Mouse (Mus musculus) 416B (cell line): Measurements from ENCODE around the gene Tango6.

Experiments used
- DNase-seq: peaks from one replicate; pipeline ENCODE4 v3.0.0; 2011; ENCODE audit warnings: low read depth

Tango6 gene

GRCm38 (mm10) chr8:106682971-106683668, at the start of gene Tango6:
TSS of gene Tango6 (plus strand) at chr8:106683068.
- peak; percentile 91 for DNase-seq

GRCm38 (mm10) chr8:106633361-106634158, 49.3 kb upstream of the Tango6 start:
- DNase-seq: peak; percentile 41

GRCm38 (mm10) chr8:106635284-106635683, 47.6 kb upstream of the Tango6 start:
- no peak for DNase-seq

- DNase-seq: no peak
These were observed 45.4 kb upstream of the Tango6 start for GRCm38 (mm10) chr8:106637446-106637845.

GRCm38 (mm10) chr8:106638768-106639295, 44.0 kb upstream of the Tango6 start:
- DNase-seq: no peak

GRCm38 (mm10) chr8:106640212-106640611, 42.7 kb upstream of the Tango6 start:
- DNase-seq: no peak

GRCm38 (mm10) chr8:106640921-106641320, 41.9 kb upstream of the Tango6 start:
- DNase-seq: no peak

- no peak for DNase-seq
These were observed 40.7 kb upstream of the Tango6 start for GRCm38 (mm10) chr8:106642172-106642571.

GRCm38 (mm10) chr8:106643100-106643499, 39.8 kb upstream of the Tango6 start:
- peak; percentile 60 for DNase-seq

GRCm38 (mm10) chr8:106644957-106645356, 37.9 kb upstream of the Tango6 start:
- DNase-seq: peak; percentile 59

- DNase-seq: no peak
These were observed 36.7 kb upstream of the Tango6 start for GRCm38 (mm10) chr8:106646153-106646552.

GRCm38 (mm10) chr8:106646731-106647130, 36.1 kb upstream of the Tango6 start:
- DNase-seq: no peak

GRCm38 (mm10) chr8:106647387-106647786, 35.5 kb upstream of the Tango6 start:
- DNase-seq: peak; percentile 72

- DNase-seq: no peak
These were observed 34.4 kb upstream of the Tango6 start for GRCm38 (mm10) chr8:106648421-106648820.

- DNase-seq: peak; percentile 69
These were observed 30.9 kb upstream of the Tango6 start for GRCm38 (mm10) chr8:106651994-106652393.

GRCm38 (mm10) chr8:106656046-106656445, 26.8 kb upstream of the Tango6 start:
- peak; percentile 83 for DNase-seq

GRCm38 (mm10) chr8:106672786-106673185, 10.1 kb upstream of the Tango6 start:
- DNase-seq: no peak

GRCm38 (mm10) chr8:106674318-106674717, 8.6 kb upstream of the Tango6 start:
- no peak for DNase-seq

- peak; percentile 49 for DNase-seq
These were observed 8.0 kb upstream of the Tango6 start for GRCm38 (mm10) chr8:106674894-106675293.

GRCm38 (mm10) chr8:106684387-106684786, 1.5 kb downstream of the Tango6 start:
- no peak for DNase-seq

GRCm38 (mm10) chr8:106687479-106687878, 4.6 kb downstream of the Tango6 start:
- DNase-seq: peak; percentile 84

GRCm38 (mm10) chr8:106697748-106698248, 14.9 kb downstream of the Tango6 start:
- no peak for DNase-seq

GRCm38 (mm10) chr8:106699588-106699987, 16.7 kb downstream of the Tango6 start:
- DNase-seq: peak; percentile 78
